Mouse (Mus musculus) liver, embryonic 11.5 days (tissue): ENCODE data around the gene Col18a1. TPM values are rescaled to one million over a fixed set of nuclear protein-coding genes. Genes with fewer than 3 reads are reported as not detected.
A peak's percentile ranks its signal among the peaks of the same experiment; 100 is the strongest.

Experiments
- ATAC-seq: fragments of 200-750 bp; cut with Nextera tagmentation; replicated peaks from 2 replicates; pipeline ENCODE4 v1.8.0; 2017; ENCODE audit warnings: moderate number of reproducible peaks, mild to moderate bottlenecking, moderate TSS enrichment, moderate library complexity; ENCODE audit not compliant: low FRiP score
- DNase-seq: peaks from one replicate; pipeline ENCODE4 v3.0.0-alpha.2; 2017; ENCODE audit warnings: low spot score
- H3K27ac ChIP-seq: fragments of 300-500 bp; sonication (generic); 2 replicates; pipeline ENCODE4 v1.5.1; 2014; ENCODE audit warnings: mild to moderate bottlenecking, low read depth, low read length, control low read depth
- H3K27me3 ChIP-seq: fragments of 300-500 bp; sonication (generic); replicated peaks from 2 replicates; pipeline ENCODE4 v1.6.1; 2014; ENCODE audit warnings: low read length, mixed read lengths; ENCODE audit not compliant: control insufficient read depth, insufficient read depth
- H3K36me3 ChIP-seq: fragments of 300-500 bp; sonication (generic); 2 replicates; pipeline ENCODE4 v1.6.1; 2014; ENCODE audit warnings: mild to moderate bottlenecking, low read length, moderate library complexity, mixed read lengths; ENCODE audit not compliant: control insufficient read depth, insufficient read depth
- H3K4me1 ChIP-seq: fragments of 300-500 bp; sonication (generic); replicated peaks from 2 replicates; pipeline ENCODE4 v1.6.1; 2014; ENCODE audit warnings: low read length, mixed read lengths; ENCODE audit not compliant: control insufficient read depth, insufficient read depth
- H3K4me2 ChIP-seq: fragments of 300-500 bp; sonication (generic); 2 replicates; pipeline ENCODE4 v1.6.1; 2014; ENCODE audit warnings: mild to moderate bottlenecking, control low read depth, moderate library complexity
- H3K4me3 ChIP-seq: fragments of 300-500 bp; sonication (generic); 2 replicates; pipeline ENCODE4 v1.5.1; 2014; ENCODE audit warnings: low read depth, low read length, control low read depth
- H3K9ac ChIP-seq: fragments of 300-500 bp; sonication (generic); 2 replicates; pipeline ENCODE4 v1.6.1; 2014; ENCODE audit warnings: low read depth, low read length, control low read depth
- H3K9me3 ChIP-seq: fragments of 300-500 bp; sonication (generic); 2 replicates; pipeline ENCODE4 v1.6.1; 2016; ENCODE audit warnings: low read length, inconsistent platforms, mixed read lengths; ENCODE audit not compliant: control insufficient read depth
- WGBS: fragments of 180-500 bp; shearing (Covaris S2); extraction: QIAGEN DNeasy Blood & Tissue Kit; methylation state at CpG from one replicate; pipeline ENCODE4 v1.1.7; 2014; 5-methylcytosine and 5-hydroxymethylcytosine counted together
- polyA plus RNA-seq: library from polyadenylated mRNA; unstranded; fragments of >200 nt; fragmentation: Nextera tagmentation; extraction: Ambion mirVana; gene quantifications from 2 replicates; pipeline ENCODE4 v1.2.1, GENCODE M21; 2014

Col18a1 gene
- polyA plus RNA-seq, 1 experiment from 2014 or later, result 55.3 TPM

DNA sequence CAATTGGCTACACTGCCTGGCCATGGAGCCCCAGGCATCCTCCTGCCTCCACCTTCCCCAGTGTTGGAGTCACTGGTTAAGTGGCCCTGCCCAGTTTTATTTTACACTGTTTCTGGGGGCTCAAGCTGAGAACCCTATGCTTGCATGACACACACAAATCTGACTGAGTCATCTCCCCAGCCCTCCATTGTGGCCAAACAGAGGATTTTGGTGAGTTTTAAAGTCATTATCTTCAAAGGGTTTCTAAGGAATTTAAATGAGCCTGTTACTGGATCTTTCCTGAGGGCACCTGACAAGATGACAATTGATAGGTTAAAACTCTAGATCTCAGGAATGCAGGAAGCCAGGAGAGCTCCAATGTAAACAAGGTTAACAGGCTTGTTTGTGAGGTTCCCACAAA, 27.1 kb upstream of the Col18a1 start:
- Histone ChIP-seq H3K27ac (no peak overlapping the region), H3K9me3 (no peaks in the 10 kb centered on the region), H3K9ac (no peak overlapping the region), H3K4me1 (peaks cover 9% of the 10 kb centered on the region), H3K27me3 (no peaks in the 10 kb centered on the region), H3K4me3 (no peak overlapping the region), H3K4me2 (no peak overlapping the region), H3K36me3 (no peaks in the 10 kb centered on the region)
- DNase-seq (no peak), ATAC-seq (no peak)

DNA sequence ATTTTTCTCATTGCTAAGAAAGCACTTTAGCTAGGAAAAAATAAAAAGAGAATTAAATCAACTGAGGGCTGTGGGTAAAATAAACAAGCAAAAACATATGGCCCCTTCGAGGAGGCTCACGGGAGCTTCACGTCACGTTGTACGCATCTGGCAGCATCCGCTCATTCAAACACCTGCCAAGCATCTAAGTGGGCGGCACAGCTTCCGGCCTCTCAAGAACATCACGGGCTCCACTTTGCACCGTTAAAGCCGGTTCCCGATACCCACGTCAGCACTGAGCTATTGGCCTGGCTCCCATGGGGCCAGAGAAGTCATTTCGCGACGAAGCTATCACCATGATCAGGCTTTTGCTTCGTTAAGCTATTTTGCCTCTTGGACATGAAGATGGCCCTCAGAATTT, 26.4 kb upstream of the Col18a1 start:
- ATAC-seq, result no peak
- Histone ChIP-seq H3K27me3 (no peaks in the 10 kb centered on the region), H3K4me3 (no peak overlapping the region), H3K9me3 (no peaks in the 10 kb centered on the region), H3K9ac (no peak overlapping the region), H3K27ac (no peak overlapping the region), H3K4me1 (peaks cover 14% of the 10 kb centered on the region), H3K4me2 (no peak overlapping the region), H3K36me3 (no peaks in the 10 kb centered on the region)
- 86% methylated on average over 17 of the region's 17 CpGs for WGBS
- DNase-seq, result no peak

DNA sequence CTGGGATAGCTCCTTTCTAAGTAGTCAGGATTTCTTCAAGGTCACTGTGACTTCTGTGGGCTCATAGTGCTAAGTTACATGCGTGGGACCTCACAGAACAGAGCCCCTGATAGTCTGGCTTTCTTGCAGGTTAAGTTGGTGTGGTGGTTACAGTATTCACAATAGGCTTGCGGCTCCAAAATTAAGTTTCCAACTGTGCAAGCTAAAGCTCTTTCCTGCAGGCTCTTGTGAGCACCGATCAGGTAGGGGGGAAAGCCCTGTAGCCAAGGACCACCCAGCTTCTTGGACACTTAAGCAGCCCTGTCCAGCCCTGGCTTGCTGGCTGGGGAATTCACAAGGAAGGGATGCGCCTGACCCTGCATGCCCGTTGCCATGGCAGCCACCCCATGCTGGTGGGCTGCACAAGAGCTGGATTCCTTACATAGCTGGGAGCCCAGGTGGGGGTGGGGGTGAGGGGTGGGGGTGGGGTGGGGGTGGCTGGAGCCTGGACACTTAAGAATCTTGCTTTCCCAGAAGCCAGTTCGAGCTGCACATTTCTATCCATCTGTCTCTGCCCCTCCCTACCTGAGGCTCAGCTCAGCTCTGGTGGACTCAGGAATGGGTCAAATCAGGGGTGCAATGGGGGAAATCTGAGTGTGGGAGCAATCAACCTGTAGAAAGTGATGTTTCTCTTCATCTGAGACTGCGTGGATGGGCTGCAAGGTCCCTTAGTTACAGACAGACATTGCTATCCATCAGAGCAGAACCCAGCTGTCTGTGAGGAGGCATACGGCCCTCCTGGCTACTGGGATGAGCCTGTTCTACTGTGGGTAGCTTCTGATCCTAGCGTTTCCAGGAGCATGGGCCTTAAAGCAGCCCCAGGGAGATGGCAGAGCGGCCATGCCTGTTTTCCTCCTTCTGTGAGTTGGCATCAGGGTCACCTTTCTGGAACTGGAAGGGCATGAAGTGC, 24.9 kb upstream of the Col18a1 start:
- ATAC-seq, result peak; percentile 34; the same call in 1 of the 2 replicates
- Histone ChIP-seq H3K27ac (peak overlapping the region; percentile 25; the same call in 1 of the 2 replicates), H3K4me2 (no peak overlapping the region), H3K27me3 (no peaks in the 10 kb centered on the region), H3K9ac (no peak overlapping the region), H3K9me3 (no peaks in the 10 kb centered on the region), H3K4me3 (no peak overlapping the region), H3K36me3 (no peaks in the 10 kb centered on the region), H3K4me1 (peaks cover 16% of the 10 kb centered on the region)
- 58% methylated on average over 10 of the region's 10 CpGs for WGBS
- DNase-seq, result no peak

DNA sequence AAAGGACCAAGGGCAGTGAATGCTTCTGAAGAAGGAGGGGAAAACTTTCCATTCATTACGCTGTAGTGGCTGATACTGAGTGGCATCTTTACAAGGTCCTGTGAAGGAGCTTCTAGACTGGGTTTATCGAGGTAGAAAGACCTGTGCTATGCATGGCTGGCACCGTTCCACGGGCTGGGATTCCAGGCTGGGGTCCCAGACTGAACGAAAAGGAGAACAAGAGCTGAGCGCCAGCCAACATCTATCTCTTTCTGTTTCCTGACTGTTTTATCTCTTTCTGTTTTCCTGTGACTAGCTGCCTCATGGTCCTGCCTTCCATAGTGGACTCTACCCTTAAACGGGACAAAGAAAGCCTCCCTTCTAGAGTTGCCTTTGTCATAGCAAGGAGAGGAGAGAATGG, 21.1 kb upstream of the Col18a1 start:
- Histone ChIP-seq H3K27ac (peak overlapping the region; percentile 3; the same call in 1 of the 2 replicates), H3K27me3 (no peaks in the 10 kb centered on the region), H3K9ac (no peak overlapping the region), H3K4me3 (no peak overlapping the region), H3K9me3 (no peaks in the 10 kb centered on the region), H3K36me3 (no peaks in the 10 kb centered on the region), H3K4me2 (no peak overlapping the region; the same call in 1 of the 2 replicates), H3K4me1 (peaks cover 16% of the 10 kb centered on the region)
- ATAC-seq (no peak), DNase-seq (no peak)
- WGBS, result 52% methylated on average over 7 of the region's 7 CpGs

DNA sequence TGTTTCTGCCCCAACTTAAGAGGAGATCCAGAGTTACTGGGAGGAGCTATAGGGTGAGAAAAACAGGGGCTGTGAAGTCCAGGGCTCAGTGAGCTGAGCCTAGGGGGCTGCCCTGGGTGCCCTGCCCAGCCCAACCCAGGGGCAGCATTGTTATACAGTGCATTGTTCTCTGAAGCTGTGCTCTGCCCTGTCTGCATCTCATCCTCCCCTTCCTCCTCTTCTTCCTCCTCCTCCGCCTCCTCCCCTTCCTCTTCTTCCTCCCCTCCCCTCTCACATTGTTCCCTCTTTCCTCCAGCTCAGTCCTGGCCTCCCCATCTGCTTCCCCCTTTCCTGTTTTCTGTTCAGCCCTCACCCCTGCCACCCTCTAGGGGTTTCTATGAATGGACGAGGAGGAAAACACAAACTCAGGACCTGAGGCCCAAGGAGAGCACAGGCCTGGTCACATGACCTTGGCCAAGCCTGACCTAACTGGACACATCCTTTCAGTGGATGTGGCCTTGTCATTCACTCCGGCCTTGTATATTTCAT, 16.5 kb upstream of the Col18a1 start:
- Histone ChIP-seq H3K4me2 (no peak overlapping the region), H3K27me3 (no peaks in the 10 kb centered on the region), H3K4me3 (no peak overlapping the region), H3K4me1 (peaks cover 2% of the 10 kb centered on the region; the same call in 1 of the 2 replicates), H3K9ac (no peak overlapping the region), H3K36me3 (no peaks in the 10 kb centered on the region), H3K27ac (no peak overlapping the region), H3K9me3 (no peaks in the 10 kb centered on the region)
- no peak for DNase-seq
- peak; percentile 64 for ATAC-seq
- WGBS, result 58% methylated on average over 3 of the region's 3 CpGs

DNA sequence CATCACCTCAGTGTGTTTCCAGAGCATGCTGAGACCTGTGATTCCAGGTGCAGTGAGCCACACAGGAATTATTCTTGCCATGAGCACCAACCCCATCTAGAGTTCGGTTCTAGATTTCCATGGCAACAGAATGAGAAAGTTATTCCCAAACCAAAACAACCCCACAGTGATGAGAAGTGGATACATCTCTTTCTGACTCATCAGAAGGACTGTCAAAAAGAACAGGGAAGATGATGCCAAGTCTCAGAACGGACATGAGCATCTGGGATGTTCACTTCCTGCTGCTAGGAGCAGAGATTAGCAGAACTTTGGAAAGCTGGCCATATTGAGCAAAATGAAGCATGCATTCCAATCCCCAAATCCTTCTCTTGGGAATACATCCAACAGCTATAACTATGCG, 13.8 kb upstream of the Col18a1 start:
- H3K9ac ChIP-seq, result no peak overlapping the region
- H3K4me2 ChIP-seq, result no peak overlapping the region
- DNase-seq (no peak), ATAC-seq (no peak)
- no peaks in the 10 kb centered on the region for H3K4me1 ChIP-seq
- no peaks in the 10 kb centered on the region for H3K36me3 ChIP-seq
- no peak overlapping the region for H3K4me3 ChIP-seq
- H3K9me3 ChIP-seq, result no peaks in the 10 kb centered on the region
- no peak overlapping the region for H3K27ac ChIP-seq
- WGBS, result 84% methylated on average over 3 of the region's 3 CpGs
- H3K27me3 ChIP-seq, result no peaks in the 10 kb centered on the region

DNA sequence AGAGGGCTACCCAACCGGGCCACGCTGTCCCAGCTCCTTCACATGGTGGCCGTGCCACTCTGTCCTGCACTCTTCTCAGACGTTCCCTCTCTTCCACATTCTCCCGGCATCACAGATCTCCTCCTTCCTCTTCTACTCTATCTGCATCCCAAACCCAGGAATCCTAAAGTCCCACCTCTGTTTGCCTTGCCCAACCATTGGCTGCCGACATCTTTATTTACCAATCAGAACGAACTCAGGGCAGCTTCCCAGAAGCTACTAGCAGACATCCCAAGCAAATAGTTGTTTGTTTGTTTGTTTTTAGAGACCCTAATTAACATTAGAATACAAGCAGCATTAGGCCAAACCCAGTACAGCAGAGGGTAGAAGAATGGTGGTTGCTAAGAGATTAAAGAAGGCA, 12.3 kb upstream of the Col18a1 start:
- no peak overlapping the region for H3K27ac ChIP-seq
- H3K9me3 ChIP-seq, result no peaks in the 10 kb centered on the region
- H3K27me3 ChIP-seq, result no peaks in the 10 kb centered on the region
- WGBS, result 79% methylated on average over 7 of the region's 7 CpGs
- H3K9ac ChIP-seq, result no peak overlapping the region
- ATAC-seq, result no peak
- no peak overlapping the region for H3K4me3 ChIP-seq
- H3K36me3 ChIP-seq, result no peaks in the 10 kb centered on the region
- no peak overlapping the region for H3K4me2 ChIP-seq
- H3K4me1 ChIP-seq, result no peaks in the 10 kb centered on the region
- no peak for DNase-seq

DNA sequence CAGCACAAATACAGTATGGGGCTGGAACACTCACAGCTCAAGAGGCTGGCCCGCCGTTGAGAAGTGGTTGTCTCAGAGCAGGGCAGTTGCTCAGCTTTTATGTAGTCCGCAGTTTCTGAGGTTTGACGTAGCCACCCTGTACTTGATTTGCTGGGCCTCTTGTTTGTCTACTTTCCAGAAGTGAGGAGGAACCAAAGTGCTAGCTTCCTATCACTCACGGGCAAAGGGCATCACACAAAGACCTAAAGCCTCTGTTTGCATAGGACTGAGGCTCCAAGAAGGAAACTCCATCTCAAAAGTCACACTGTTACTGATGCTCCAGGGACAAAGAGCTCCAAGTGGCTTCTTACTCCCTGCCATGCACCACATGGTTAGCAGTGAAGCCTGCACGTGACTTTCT, 4.1 kb upstream of the Col18a1 start:
- H3K4me3 ChIP-seq, result no peak overlapping the region
- peaks cover 12% of the 10 kb centered on the region for H3K4me1 ChIP-seq
- H3K4me2 ChIP-seq, result no peak overlapping the region
- ATAC-seq, result no peak
- DNase-seq, result no peak
- H3K9ac ChIP-seq, result no peak overlapping the region
- H3K27me3 ChIP-seq, result peaks cover 17% of the 10 kb centered on the region
- H3K9me3 ChIP-seq, result no peaks in the 10 kb centered on the region
- WGBS, result 83% methylated on average over 6 of the region's 6 CpGs
- H3K36me3 ChIP-seq, result no peaks in the 10 kb centered on the region
- no peak overlapping the region for H3K27ac ChIP-seq
